Mouse (Mus musculus): Measurements from ENCODE around the gene Aox1. TPM values are rescaled to one million over a fixed set of nuclear protein-coding genes. Genes with fewer than 3 reads are reported as not detected.

The Aox1 gene
- total RNA-seq, 2 experiments from 2014 or later = not detected

DNA sequence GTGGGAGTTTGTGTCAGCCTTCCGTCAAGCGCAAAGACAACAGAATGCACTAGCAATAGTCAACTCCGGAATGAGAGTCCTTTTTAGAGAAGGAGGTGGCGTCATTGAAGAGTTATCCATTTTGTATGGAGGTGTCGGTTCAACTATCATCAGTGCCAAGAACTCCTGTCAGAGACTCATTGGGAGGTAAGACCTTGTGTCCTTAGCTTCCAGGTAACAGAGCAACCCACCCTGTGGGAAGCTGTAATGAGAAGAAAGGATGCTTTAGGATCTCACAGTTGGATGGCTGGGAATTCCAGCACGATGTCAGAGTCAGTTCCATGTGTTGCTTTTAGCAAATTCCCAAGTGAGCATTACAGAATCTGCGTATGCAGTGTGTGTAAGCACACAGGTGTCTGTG, 32.4 kb downstream of the Aox1 start:
- no peak for ATAC-seq (replicated peaks; ENCODE audit: poor library complexity)

DNA sequence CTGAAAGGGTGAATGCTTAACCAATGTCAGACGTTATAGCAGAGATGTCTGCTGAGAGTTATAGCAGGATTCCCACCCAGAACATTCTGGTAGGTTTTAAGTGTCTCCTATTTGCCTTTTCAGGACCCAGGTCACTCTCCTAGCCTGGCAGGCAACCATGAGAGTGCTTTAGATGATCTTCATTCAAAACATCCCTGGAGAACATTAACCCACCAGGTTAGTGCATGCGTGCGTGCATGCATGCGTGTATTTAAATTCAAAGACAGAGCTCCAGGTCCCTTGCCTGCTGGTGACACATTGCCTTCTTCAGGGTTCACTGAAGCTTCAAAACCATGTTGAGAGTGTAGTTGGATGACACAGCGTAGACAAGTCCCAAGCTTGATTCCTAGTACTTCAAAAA, 35.4 kb downstream of the Aox1 start:
- no peak for ATAC-seq (replicated peaks; ENCODE audit: poor library complexity)

GRCm38 (mm10) chr1:58065606-58066005, 35.9 kb downstream of the Aox1 start:
- ATAC-seq (replicated peaks; ENCODE audit: poor library complexity) = no peak

DNA sequence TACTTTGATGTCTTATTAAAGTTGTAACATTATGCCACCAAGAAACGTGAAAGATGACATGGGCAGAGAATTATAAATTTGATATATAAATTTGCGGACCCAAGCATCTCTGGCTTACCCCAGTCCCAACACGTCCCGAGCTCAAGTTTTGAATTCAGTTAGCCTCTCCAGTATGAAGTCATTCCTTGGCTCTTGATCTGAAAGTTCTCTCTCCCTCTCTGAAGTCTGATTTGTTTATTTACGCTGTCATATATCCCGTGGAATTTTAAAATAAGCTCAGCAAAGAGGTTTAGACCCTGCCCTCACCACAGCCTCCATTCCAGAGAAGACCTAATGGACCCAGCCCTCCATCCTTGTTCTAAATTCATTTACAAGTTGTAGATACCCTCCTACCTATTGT, 39.5 kb downstream of the Aox1 start:
- ATAC-seq (replicated peaks; ENCODE audit: poor library complexity) = no peak

DNA sequence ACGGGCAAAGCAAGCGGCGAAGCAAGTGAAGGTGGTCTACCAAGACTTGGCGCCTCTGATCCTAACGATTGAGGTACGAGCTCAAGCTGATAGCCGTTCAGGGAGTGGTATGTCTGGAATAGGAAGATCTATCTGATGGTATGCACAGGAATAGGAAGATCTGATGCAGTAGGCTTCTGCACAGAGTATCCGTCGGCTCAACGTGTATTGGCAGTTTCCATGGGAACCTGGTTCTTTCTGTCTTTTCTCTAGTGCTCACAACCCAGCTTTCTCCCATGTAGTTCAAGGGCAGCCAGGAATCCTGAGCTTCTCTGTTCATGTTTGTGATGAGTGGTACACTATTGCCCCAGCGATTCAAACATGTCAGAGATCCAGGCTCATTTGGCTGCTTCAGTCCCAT, 40.4 kb downstream of the Aox1 start:
- no peak for ATAC-seq (replicated peaks; ENCODE audit: poor library complexity)

- ATAC-seq (replicated peaks; ENCODE audit: poor library complexity) = no peak
Measured at GRCm38 (mm10) chr1:58071006-58071405, 41.3 kb downstream of the Aox1 start.

DNA sequence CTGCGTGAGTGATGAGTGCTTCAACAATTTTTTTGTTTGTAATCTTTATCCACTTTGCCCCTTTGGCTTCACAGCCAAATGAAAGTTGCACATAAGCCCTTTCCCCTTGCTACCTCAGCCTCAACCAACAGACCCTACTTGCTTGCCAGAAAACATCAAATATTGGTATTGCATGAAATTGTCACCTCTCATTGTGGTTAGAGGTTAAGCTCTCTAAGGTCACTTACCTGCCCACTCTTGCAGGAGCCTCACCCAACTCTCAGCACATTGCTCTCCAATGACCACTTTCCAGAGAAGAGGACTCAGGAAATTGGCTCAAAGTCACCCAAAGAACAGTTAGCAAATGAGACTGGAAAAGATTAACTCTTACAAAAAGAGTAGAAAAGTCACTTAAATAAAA, 41.8 kb downstream of the Aox1 start:
- no peak for ATAC-seq (replicated peaks; ENCODE audit: poor library complexity)

DNA sequence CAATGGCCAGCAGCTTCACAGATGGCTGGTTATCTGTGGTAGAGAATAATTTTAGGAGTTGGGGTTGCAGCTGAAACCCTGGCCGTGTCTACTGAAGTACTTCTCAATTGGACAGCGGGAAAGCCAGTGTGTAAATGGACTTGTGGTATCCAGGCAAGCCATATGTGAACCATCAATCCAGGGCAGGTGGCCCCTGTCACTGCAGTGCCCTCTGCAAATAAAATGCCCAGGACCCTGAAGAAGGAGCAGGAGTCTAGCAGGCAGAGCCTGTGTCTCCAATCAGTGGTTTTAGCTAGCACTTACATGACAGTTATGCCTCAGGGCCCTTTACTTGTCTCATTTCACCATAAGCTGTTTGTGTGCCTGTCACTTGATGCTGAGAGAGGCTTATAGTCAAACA, 42.7 kb downstream of the Aox1 start:
- ATAC-seq (replicated peaks; ENCODE audit: poor library complexity) = no peak

- no peak for ATAC-seq (replicated peaks; ENCODE audit: poor library complexity)
Measured at GRCm38 (mm10) chr1:58072991-58073730, 43.4 kb downstream of the Aox1 start.

DNA sequence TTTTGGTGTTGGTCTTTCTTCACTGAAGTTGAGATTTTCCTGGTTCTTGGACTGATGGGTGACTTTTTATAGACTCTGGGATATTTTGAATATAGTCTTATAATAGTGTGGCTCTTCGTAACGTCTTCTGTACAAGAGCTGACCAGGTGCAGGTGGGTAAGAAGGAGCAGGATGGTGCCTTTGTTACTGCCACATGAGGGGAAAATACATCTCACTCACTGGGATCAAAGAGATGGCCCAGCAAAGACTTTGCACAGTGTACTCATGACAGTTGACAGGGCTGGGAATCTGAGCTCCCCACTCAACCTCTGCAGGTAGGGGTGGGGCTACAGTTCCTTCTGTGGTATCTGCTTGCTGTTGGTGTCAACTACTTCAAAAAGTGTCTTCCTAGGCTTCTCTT, 44.5 kb downstream of the Aox1 start:
- no peak for ATAC-seq (replicated peaks; ENCODE audit: poor library complexity)

- no peak for ATAC-seq (replicated peaks; ENCODE audit: poor library complexity)
Measured at GRCm38 (mm10) chr1:58077882-58078281, 48.2 kb downstream of the Aox1 start.

- ATAC-seq (replicated peaks; ENCODE audit: poor library complexity) = peak; percentile 39; the same call in 1 of the 2 replicates
Measured at GRCm38 (mm10) chr1:58078390-58078789, 48.7 kb downstream of the Aox1 start.

DNA sequence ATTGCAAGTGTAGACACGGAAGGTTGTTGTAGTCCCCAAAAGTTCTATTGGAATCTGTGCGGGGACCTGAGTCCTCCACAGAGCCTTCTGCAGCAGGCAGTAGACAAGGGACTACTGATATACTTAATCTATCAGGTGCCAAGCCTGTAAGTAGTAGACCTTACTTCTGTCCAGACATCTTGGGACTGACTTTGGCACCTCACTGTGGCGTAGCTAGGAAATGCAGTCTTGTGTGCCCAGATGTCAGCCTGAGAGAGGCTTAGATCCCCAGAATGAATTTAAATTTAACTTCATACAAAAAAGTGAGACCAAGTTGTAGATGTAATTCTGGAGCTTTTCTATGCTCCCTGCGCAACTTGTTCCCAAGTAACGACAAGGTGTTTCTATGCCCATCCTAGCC, 50.0 kb downstream of the Aox1 start:
- ATAC-seq (replicated peaks; ENCODE audit: poor library complexity) = peak; percentile 52; the same call in 1 of the 2 replicates

GRCm38 (mm10) chr1:58080446-58080845, 50.7 kb downstream of the Aox1 start:
- ATAC-seq (replicated peaks; ENCODE audit: poor library complexity) = no peak

GRCm38 (mm10) chr1:58081356-58081755, 51.6 kb downstream of the Aox1 start:
- no peak for ATAC-seq (replicated peaks; ENCODE audit: poor library complexity)

DNA sequence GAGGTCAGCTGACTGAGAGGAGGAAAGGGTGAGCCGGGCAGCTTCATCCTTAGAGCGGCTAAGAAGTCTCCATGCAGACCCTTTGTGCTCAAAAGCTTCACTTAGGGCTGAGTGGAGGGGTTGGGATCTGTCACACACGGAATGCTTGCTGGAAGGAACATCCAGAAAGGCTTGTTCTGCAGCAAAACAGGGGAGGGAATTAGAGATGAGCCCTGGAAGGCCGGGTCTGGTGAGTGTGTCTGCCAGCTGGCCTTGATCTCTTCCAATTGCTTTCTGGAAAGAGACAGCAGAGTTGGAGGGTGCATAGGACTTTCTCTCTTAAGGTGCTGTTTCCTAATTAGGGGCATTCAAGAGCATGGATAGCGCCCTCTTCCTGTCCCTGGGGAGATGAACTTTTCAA, 59.6 kb downstream of the Aox1 start:
- no peak for ATAC-seq (replicated peaks; ENCODE audit: poor library complexity)

GRCm38 (mm10) chr1:58090191-58090590, 60.5 kb downstream of the Aox1 start:
- no peak for ATAC-seq (replicated peaks; ENCODE audit: poor library complexity)

GRCm38 (mm10) chr1:58091213-58091612, 61.5 kb downstream of the Aox1 start:
- no peak for ATAC-seq (replicated peaks; ENCODE audit: poor library complexity)

DNA sequence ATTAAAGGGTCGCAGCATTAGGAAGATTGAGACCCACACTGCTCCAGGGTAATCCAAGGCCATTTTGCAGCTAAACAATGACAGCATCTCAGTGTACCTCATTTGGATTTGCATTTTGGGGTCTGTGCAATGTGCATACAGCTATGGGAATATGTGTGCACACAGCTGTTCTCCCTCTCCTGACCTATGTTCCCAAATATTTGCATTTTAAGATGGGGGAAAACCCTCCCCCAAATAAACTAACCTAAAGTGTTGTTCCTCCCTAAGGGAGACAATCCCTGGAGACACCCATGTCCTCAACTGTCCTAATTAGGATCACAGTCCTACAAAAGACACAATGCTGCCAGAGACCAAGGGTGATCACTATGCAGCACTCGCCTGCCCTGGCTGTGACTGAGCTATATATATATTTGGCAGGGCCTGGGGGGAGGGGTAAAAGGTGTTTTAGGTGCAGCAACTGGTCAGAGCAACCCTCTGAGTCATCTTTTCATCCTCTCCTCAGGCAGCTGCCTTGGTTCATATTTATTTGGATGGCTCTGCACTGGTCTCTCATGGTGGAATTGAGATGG, 62.3 kb downstream of the Aox1 start:
- ATAC-seq (replicated peaks; ENCODE audit: poor library complexity) = no peak

GRCm38 (mm10) chr1:58097338-58097737, 67.6 kb downstream of the Aox1 start:
- ATAC-seq (replicated peaks; ENCODE audit: poor library complexity) = no peak

- ATAC-seq (replicated peaks; ENCODE audit: poor library complexity) = peak; percentile 30; the same call in 1 of the 2 replicates
Measured at GRCm38 (mm10) chr1:58099119-58099518, 69.4 kb downstream of the Aox1 start.

DNA sequence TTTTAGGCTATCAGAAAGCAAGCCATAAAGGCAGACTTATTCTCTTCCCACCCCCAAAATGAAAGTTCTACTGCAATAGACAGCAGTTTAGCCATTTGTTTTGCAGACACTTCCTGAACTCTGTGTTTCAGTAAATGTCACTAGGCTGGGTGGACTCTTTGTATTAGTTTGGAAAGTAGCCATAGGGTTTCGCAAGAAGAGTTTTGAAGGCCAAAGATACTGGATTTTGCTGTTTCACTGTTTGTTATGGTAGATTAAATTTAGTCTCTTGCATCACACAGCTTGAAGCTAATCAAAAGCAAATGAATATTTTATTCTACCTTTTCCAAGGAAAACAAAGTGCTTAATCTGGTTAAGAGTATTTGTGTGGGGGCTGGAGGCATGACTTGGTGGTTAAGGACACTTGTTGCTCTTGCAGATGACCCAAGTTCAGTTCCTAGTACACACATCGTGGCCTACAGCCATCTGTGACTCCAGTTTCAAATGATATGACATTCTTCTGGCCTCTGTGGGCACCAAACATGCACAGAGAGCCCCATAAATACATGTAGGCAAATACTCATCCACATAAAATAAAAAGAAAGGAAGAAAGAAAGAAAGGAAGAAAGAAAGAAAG, 71.9 kb downstream of the Aox1 start:
- peak; percentile 67 for ATAC-seq (replicated peaks; ENCODE audit: poor library complexity)

Measured in megakaryocyte progenitor cell, adult 5-6 weeks (primary cell).